Mouse (Mus musculus) embryonic fibroblast, embryonic 13.5 days (primary cell): ENCODE data around the gene Zbtb44.

Source experiments
- CTCF ChIP-seq: IDR thresholded peaks from 2 replicates; pipeline ENCODE4 v1.5.1; 2011; ENCODE audit warnings: mild to moderate bottlenecking, control low read depth, low read length, moderate library complexity, borderline replicate concordance; ENCODE audit not compliant: insufficient read depth
- POLR2A ChIP-seq: IDR thresholded peaks from 2 replicates; pipeline ENCODE4 v1.6.1; 2011; ENCODE audit warnings: low read depth, mild to moderate bottlenecking, control low read depth, low read length, moderate library complexity

- TF ChIP-seq POLR2A: no peak
- TF ChIP-seq CTCF: no peak
Observed at GRCm38 (mm10) chr9:31115586-31115985, 85.1 kb downstream of the Zbtb44 start.
